In genomic region chr11:61950632-61951031, GRCm38 (mm10) we compare ENCODE assay signal across 8 mouse cellular contexts. TPM values are rescaled to one million over a fixed set of nuclear protein-coding genes. Genes with fewer than 3 reads are reported as not detected.
DNase-seq lines count a peak whose midpoint lies in the region; ATAC-seq and TF ChIP-seq lines count a peak whose summit lies in the region.

No protein-coding gene starts in this region.

- TF ChIP-seq CTCF in liver, postnatal 0 days (IDR thresholded peaks at IDR 0.05; ENCODE audit: low read depth): peak; percentile 96

- no peak overlapping the region for H3K27ac ChIP-seq in liver, postnatal 0 days (ENCODE audit: low read depth)

- no peak for TF ChIP-seq EP300 in liver, postnatal 0 days (IDR thresholded peaks at IDR 0.05; ENCODE audit: low read depth)

- H3K4me2 ChIP-seq in liver, postnatal 0 days (ENCODE audit: low read depth, low read length): no peak overlapping the region

- no peak overlapping the region for H3K9ac ChIP-seq in liver, postnatal 0 days (replicated peaks)

- DNase-seq in T-cell, adult 2 months (ENCODE audit: low spot score): peak; percentile 73
- peak; percentile 93 to 96 for DNase-seq in cerebellum, postnatal 25 days
- peak; percentile 64 to 79 for DNase-seq in gastrocnemius, postnatal 4 days (ENCODE audit: low spot score in 2 of 2)
- peak; percentile 90 for DNase-seq in layer of hippocampus, adult 11-12 months (ENCODE audit: low spot score)
- DNase-seq in liver, postnatal 0 days: peak; percentile 91
- peak; percentile 80 for DNase-seq in right cerebral cortex, postnatal 25 days
- peak; percentile 49 to 87 for DNase-seq in urinary bladder, postnatal 4 days (ENCODE audit: low spot score in 2 of 2)

- H3K4me1 ChIP-seq in liver, postnatal 0 days (ENCODE audit: insufficient read depth): no peaks in the 10 kb centered on the region

- WGBS in liver, postnatal 0 days (ENCODE audit: insufficient replicate concordance): 16% methylated on average over 10 of the region's 10 CpGs

- no peaks in the 10 kb centered on the region for H3K36me3 ChIP-seq in liver, postnatal 0 days (replicated peaks; ENCODE audit: insufficient read depth, low read length)

- peak; percentile 77 for ATAC-seq in CD4-positive, CD25-positive, alpha-beta regulatory T cell, adult 4 months
- peak; percentile 53 for ATAC-seq in liver, postnatal 0 days

- no peaks in the 10 kb centered on the region for H3K27me3 ChIP-seq in liver, postnatal 0 days (ENCODE audit: insufficient read depth, low read length)

- H3K4me3 ChIP-seq in liver, postnatal 0 days (ENCODE audit: low read depth, low read length): no peak overlapping the region

- no peaks in the 10 kb centered on the region for H3K9me3 ChIP-seq in liver, postnatal 0 days (ENCODE audit: low read length)

RNA-seq across cellular contexts. Expression of gene Specc1, which starts 5.9 kb away (rescaled TPM):
- 1 to 10 TPM; 2.9 to 3.5 TPM for polyA plus RNA-seq in CD4-positive, CD25-positive, alpha-beta regulatory T cell, adult 4 months (2017; shearing (Covaris generic))
- 10 to 100 TPM in 1 of 2 experiments, 1 to 10 TPM in 1; 9.8 to 12.1 TPM for total RNA-seq in gastrocnemius, postnatal 4 days (2021)
- 19.1 and 20.7 TPM in 2 replicates for polyA plus RNA-seq in liver, postnatal 0 days (2015; fragmentation: Nextera tagmentation; extraction: Ambion mirVana)

RNA-seq across cellular contexts. Expression of gene Akap10, which starts 20.6 kb away (rescaled TPM):
- 10 to 100 TPM; 27.8 to 30.4 TPM for polyA plus RNA-seq in CD4-positive, CD25-positive, alpha-beta regulatory T cell, adult 4 months (2017; shearing (Covaris generic))
- 10 to 100 TPM; 16.4 to 17.4 TPM for total RNA-seq in gastrocnemius, postnatal 4 days (2021)
- polyA plus RNA-seq in liver, postnatal 0 days (2015; fragmentation: Nextera tagmentation; extraction: Ambion mirVana): 4.2 and 4.9 TPM in 2 replicates
